Mouse (Mus musculus) heart, adult 2 months (tissue): ENCODE data around the gene Actr6.

Experiments used
- EP300 ChIP-seq: fragments of 200-500 bp; IDR thresholded peaks from 2 replicates; pipeline ENCODE4 v1.6.1; 2011; ENCODE audit warnings: low read depth, low read length, control low read depth; ENCODE audit not compliant: insufficient read depth
- POLR2A ChIP-seq: fragments of 200-500 bp; IDR thresholded peaks from 2 replicates; pipeline ENCODE4 v1.6.1; 2011; ENCODE audit warnings: mild to moderate bottlenecking, low read depth, low read length, control low read depth; ENCODE audit not compliant: insufficient read depth

DNA sequence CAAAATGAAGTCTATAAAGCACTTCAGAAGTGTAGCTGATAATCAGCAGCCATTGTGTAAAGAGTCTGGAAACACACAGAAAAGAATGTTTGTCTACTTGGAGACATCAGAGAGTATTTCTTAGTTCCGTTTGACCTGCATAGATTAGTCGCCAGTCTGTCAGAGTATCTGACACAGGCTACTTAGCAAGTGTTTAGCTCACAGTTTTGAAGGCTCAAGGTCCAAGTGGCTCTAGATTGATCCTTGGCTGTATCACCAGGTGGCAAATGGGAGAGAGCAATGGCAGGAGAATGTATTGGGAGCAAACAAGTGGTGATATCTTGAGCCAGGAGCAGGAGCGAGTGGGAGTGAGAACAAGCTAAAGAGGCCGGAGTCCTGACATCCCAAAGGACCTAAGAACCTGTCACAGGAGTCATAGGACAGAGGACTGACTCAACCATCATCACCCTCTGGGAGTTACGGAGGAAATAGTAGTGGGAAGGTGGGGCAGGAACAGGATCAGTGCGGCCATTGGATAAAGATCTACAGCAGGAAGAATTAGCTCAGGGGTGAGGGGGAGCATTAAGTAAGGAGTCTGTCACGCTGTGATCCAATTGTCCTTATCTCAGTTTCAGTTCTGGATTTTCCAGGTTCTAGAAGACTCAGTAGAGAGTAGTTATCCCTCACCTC is 36.4 kb upstream of the Actr6 start:
- no peak for TF ChIP-seq POLR2A
- no peak for TF ChIP-seq EP300
